Mouse (Mus musculus) hindbrain, embryonic 11.5 days (tissue): ENCODE data around the gene Mgat4b. TPM values are rescaled to one million over a fixed set of nuclear protein-coding genes. Genes with fewer than 3 reads are reported as not detected.

Experiments used
- ATAC-seq: fragments of 200-750 bp; cut with Nextera tagmentation; 2 replicates; pipeline ENCODE4 v1.8.0; 2017; ENCODE audit warnings: mild to moderate bottlenecking, moderate TSS enrichment, moderate library complexity; ENCODE audit not compliant: low FRiP score
- DNase-seq: peaks from one replicate; pipeline ENCODE4 v3.0.0-alpha.2; 2015; ENCODE audit warnings: low spot score
- H3K27ac ChIP-seq: fragments of 300-500 bp; sonication (generic); 2 replicates; pipeline ENCODE4 v1.5.1; 2014; ENCODE audit warnings: mild to moderate bottlenecking, low read depth, low read length
- H3K27me3 ChIP-seq: fragments of 300-500 bp; sonication (generic); 2 replicates; pipeline ENCODE4 v1.6.1; 2014; ENCODE audit warnings: mild to moderate bottlenecking, low read length, moderate library complexity, mixed read lengths; ENCODE audit not compliant: control insufficient read depth, insufficient read depth
- H3K36me3 ChIP-seq: fragments of 300-500 bp; sonication (generic); 2 replicates; pipeline ENCODE4 v1.6.1; 2014; ENCODE audit warnings: mild to moderate bottlenecking, low read length, moderate library complexity, mixed read lengths; ENCODE audit not compliant: control insufficient read depth, insufficient read depth
- H3K4me1 ChIP-seq: fragments of 300-500 bp; sonication (generic); replicated peaks from 2 replicates; pipeline ENCODE4 v1.6.1; 2014; ENCODE audit warnings: low read length, mixed read lengths; ENCODE audit not compliant: control insufficient read depth, insufficient read depth
- H3K4me2 ChIP-seq: fragments of 300-500 bp; sonication (generic); replicated peaks from 2 replicates; pipeline ENCODE4 v1.6.1; 2014; ENCODE audit warnings: mild to moderate bottlenecking, low read depth, low read length
- H3K4me3 ChIP-seq: fragments of 300-500 bp; sonication (generic); 2 replicates; pipeline ENCODE4 v1.5.1; 2014; ENCODE audit warnings: low read depth, low read length
- H3K9ac ChIP-seq: fragments of 300-500 bp; sonication (generic); 2 replicates; pipeline ENCODE4 v1.6.1; 2014; ENCODE audit warnings: low read depth, low read length
- H3K9me3 ChIP-seq: fragments of 300-500 bp; sonication (generic); 2 replicates; pipeline ENCODE4 v1.6.1; 2016; ENCODE audit warnings: low read length; ENCODE audit not compliant: control insufficient read depth
- WGBS: fragments of 180-500 bp; shearing (Covaris S2); extraction: QIAGEN DNeasy Blood & Tissue Kit; methylation state at CpG from one replicate; pipeline ENCODE4 v1.1.7; 2014; 5-methylcytosine and 5-hydroxymethylcytosine counted together
- polyA plus RNA-seq: library from polyadenylated mRNA; unstranded; fragments of >200 nt; fragmentation: Nextera tagmentation; extraction: Ambion mirVana; gene quantifications from 2 replicates; pipeline ENCODE4 v1.2.1, GENCODE M21; 2014

The Mgat4b gene
- polyA plus RNA-seq, 1 experiment from 2014 or later = 17.9 TPM

DNA sequence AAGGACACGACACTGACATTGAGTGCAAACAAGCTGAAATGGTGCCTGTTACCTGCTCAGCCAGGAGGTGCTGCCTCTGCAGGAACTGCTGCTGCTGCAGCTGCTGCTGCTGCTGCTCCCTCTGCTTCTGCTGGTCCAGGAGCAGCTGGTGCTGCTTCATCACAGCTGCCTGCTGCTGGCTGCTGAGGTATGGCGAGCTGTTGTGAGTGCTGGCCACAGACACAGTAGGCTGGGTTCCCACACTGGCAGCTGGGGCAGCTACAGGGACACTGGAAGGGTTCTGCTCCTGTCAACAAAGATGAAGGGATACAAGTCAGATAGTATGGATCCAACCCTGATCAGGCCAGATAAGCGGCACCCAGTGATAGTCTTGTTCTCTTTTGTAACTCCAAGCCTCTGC is 52.5 kb downstream of the Mgat4b start:
- Histone ChIP-seq H3K4me2 (no peak overlapping the region), H3K9ac (no peak overlapping the region), H3K4me1 (no peaks in the 10 kb centered on the region), H3K9me3 (no peaks in the 10 kb centered on the region), H3K27ac (no peak overlapping the region; the same call in 1 of the 2 replicates), H3K27me3 (no peaks in the 10 kb centered on the region), H3K36me3 (peaks cover 25% of the 10 kb centered on the region), H3K4me3 (no peak overlapping the region)
- ATAC-seq = no peak
- 92% methylated on average over 3 of the region's 3 CpGs for WGBS
- no peak for DNase-seq

DNA sequence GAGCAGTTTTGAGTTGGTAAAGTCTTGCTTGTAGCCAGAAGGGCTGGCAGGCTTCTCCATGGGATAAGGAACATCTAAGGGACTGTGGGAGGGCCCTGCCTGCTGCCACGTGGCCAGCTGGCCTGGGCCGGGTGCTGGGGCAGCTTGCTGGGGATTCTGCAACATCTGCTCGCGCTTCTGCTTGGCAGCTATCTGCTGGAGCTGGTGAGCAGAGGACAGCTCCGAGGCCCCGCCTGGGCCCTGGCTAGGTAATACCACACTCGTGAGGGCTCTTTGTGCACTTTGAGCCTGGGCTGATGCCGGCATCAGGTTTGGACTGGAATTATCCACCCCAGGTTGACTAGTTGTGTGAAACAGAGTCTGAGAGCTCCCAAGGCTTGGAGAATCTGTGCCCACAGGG is 55.2 kb downstream of the Mgat4b start:
- WGBS = 90% methylated on average over 8 of the region's 8 CpGs
- DNase-seq (no peak), ATAC-seq (no peak)
- no peaks in the 10 kb centered on the region for H3K27me3 ChIP-seq
- no peak overlapping the region for H3K4me3 ChIP-seq
- H3K4me2 ChIP-seq = no peak overlapping the region
- no peaks in the 10 kb centered on the region for H3K4me1 ChIP-seq
- peaks cover 25% of the 10 kb centered on the region for H3K36me3 ChIP-seq
- no peak overlapping the region for H3K9ac ChIP-seq
- no peak overlapping the region for H3K27ac ChIP-seq
- no peaks in the 10 kb centered on the region for H3K9me3 ChIP-seq

DNA sequence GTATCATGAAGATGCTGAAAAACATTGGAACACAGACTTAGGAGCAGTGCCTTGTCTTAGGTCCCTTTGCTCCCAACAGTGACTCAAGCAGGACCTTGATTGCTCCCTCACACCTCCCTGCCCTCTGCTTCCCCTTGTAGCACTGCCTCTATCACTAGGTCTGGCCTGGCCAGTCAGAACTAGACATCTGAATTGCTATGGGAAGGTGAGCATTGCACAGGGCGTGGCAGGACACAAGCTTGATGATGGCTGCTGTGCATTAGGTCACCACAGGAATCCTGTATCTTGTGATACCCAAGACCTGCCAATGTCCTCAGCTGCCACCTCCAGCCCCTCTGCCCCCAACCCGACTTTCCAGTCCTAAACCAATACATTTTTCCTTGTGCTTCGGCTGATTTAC is 56.3 kb downstream of the Mgat4b start:
- H3K9me3 ChIP-seq = no peaks in the 10 kb centered on the region
- no peaks in the 10 kb centered on the region for H3K27me3 ChIP-seq
- H3K4me3 ChIP-seq = no peak overlapping the region
- no peak for ATAC-seq
- H3K36me3 ChIP-seq = peaks cover 22% of the 10 kb centered on the region
- 94% methylated on average over 3 of the region's 3 CpGs for WGBS
- H3K9ac ChIP-seq = no peak overlapping the region
- no peak for DNase-seq
- no peaks in the 10 kb centered on the region for H3K4me1 ChIP-seq
- no peak overlapping the region for H3K4me2 ChIP-seq
- no peak overlapping the region for H3K27ac ChIP-seq

DNA sequence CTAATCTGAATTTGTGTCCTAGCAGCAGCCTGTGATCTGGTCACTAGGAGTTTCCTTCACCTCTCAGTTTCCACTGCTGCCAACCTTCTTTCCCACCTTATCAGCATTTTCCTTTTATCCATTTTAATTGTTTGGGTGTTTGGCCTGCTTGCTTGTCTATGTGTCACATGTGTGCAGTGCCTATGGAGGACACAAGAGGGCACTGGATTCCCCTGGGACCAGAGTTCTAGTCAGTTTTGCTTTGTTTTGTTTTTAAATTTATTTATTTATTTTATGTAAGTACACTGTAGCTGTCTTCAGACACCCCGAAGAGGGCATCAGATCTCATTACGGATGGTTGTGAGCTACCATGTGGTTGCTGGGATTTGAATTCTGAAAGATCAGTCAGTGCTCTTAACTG is 58.5 kb downstream of the Mgat4b start:
- Histone ChIP-seq H3K36me3 (peaks cover 17% of the 10 kb centered on the region; the same call in 1 of the 2 replicates), H3K4me2 (no peak overlapping the region), H3K27me3 (no peaks in the 10 kb centered on the region), H3K9ac (no peak overlapping the region), H3K9me3 (no peaks in the 10 kb centered on the region), H3K27ac (no peak overlapping the region), H3K4me1 (no peaks in the 10 kb centered on the region), H3K4me3 (no peak overlapping the region)
- DNase-seq (peak; percentile 35), ATAC-seq (no peak)
- 89% methylated on average over 2 of the region's 2 CpGs for WGBS

DNA sequence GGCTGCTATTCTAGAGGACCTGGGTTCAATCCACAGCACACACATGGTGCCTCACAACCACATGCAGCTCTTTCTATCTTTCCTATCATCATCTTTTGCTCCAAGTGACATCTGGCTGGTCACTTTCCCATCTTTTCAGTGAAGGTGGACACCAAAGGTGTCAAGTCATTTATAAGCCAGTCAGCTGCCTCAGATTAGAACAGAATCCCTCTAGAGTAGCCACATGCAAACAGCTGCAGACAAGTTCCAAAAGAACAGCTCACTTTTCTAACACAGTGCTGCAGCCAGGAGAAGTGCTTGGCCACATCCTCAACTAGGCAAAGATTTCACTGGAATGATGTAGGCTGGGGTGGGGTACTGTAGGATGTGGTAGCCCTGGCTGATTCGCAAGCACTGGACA is 59.2 kb downstream of the Mgat4b start:
- H3K4me1 ChIP-seq = no peaks in the 10 kb centered on the region
- H3K9ac ChIP-seq = no peak overlapping the region
- no peak overlapping the region for H3K4me2 ChIP-seq
- no peak for DNase-seq
- peaks cover 14% of the 10 kb centered on the region; the same call in 1 of the 2 replicates for H3K36me3 ChIP-seq
- no peak overlapping the region for H3K4me3 ChIP-seq
- no peak for ATAC-seq
- no peak overlapping the region for H3K27ac ChIP-seq
- no peaks in the 10 kb centered on the region for H3K27me3 ChIP-seq
- H3K9me3 ChIP-seq = no peaks in the 10 kb centered on the region
- 100% methylated on average over 1 of the region's 1 CpGs for WGBS

DNA sequence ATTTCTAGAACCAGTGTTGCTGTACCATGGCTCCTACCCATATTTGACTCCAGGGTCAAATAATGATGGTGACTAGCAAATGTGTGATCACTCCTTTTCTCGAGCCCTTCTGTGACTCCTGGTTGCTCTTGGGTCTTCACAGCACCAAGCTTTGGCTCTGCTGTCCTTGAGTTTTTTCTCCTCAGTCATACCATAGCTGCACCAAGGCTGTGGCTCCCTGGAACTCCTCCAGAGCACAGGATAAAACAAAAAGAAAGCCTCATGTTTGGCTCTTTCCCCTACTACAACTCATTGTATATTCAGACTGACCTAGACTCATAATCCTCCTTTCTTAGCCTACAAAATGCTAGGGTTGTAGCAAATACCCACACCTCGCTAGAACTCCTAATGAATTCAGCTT is 62.1 kb downstream of the Mgat4b start:
- Histone ChIP-seq H3K27ac (no peak overlapping the region), H3K36me3 (no peaks in the 10 kb centered on the region), H3K4me2 (no peak overlapping the region), H3K9me3 (no peaks in the 10 kb centered on the region), H3K4me3 (no peak overlapping the region), H3K9ac (no peak overlapping the region), H3K27me3 (no peaks in the 10 kb centered on the region), H3K4me1 (no peaks in the 10 kb centered on the region)
- ATAC-seq = no peak
- 83% methylated on average over 2 of the region's 2 CpGs for WGBS
- no peak for DNase-seq

DNA sequence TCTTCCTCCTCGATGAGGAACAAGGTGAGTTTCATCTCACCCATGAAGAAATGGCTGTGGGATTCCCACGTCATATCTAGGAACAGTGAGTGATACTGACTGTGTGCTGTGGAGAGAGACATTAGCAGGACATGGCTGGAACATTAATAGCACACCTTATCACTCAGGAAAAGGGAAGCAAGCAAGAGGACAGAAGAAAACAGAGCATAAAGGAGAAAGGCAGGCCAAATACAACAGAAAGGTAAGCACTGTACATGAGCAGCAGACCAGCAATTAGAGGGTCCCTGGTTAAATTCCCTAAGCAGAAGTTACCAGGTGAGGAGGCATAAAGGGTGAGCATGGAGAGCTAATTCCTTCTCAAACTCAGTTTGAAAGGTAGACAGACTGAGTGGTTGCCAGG is 64.4 kb downstream of the Mgat4b start:
- DNase-seq (no peak), ATAC-seq (no peak)
- no peaks in the 10 kb centered on the region for H3K4me1 ChIP-seq
- H3K27me3 ChIP-seq = no peaks in the 10 kb centered on the region
- no peak overlapping the region for H3K27ac ChIP-seq
- no peak overlapping the region for H3K4me3 ChIP-seq
- H3K9ac ChIP-seq = no peak overlapping the region
- 94% methylated on average over 2 of the region's 2 CpGs for WGBS
- no peaks in the 10 kb centered on the region for H3K36me3 ChIP-seq
- H3K4me2 ChIP-seq = no peak overlapping the region
- no peaks in the 10 kb centered on the region for H3K9me3 ChIP-seq

DNA sequence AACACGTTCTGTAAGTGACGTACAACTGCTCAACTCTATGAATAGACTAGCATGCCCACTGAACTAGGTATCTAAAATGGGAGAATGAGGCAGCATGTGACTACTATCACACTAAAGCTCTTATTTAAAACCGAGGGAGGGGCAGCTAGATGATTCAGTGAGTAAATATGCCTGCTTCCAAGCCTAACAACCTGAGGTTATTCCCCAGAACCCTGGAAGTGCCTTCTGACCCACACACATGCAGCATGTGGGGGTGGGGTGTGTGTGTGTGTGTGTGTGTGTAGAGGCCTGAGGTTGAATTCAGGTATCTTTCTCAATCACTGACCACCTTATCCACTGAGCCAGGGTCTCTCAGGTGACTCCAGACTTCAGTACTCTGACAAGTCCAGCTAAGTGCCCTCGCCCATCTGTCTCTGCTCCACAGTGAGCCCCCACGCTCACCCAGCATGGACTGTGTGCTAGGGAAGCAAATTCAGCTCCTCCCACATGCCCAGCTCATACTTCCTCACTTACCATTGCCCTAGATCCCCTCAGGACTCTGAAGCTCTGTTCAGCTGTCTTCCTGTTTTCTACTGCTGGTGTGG is 65.0 kb downstream of the Mgat4b start:
- no peak for ATAC-seq
- Histone ChIP-seq H3K36me3 (no peaks in the 10 kb centered on the region), H3K4me1 (no peaks in the 10 kb centered on the region), H3K9me3 (no peaks in the 10 kb centered on the region), H3K4me3 (no peak overlapping the region), H3K4me2 (no peak overlapping the region), H3K27ac (no peak overlapping the region), H3K9ac (no peak overlapping the region), H3K27me3 (no peaks in the 10 kb centered on the region)
- WGBS = 92% methylated on average over 5 of the region's 5 CpGs
- DNase-seq = no peak

DNA sequence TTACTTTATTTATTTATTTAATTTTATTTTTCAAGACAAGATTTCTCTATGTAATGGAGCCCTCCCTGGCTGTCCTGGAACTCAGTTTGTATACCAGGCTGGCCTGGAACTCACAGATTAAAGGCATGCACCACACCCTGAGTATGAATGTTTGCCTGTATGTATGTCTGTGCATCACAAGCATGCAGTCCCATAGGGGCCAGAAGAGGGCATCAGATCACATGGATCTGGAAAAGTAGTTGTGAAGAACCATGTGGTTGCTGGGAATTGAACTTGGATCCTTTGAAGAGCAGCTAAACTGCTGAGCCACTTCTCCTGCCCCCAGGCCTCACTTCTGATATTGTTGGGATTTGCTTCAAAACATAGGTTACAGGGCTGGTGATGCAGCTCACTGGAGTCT is 66.3 kb downstream of the Mgat4b start:
- Histone ChIP-seq H3K4me1 (no peaks in the 10 kb centered on the region), H3K9me3 (no peaks in the 10 kb centered on the region)
- ATAC-seq = no peak

More for the DNA sequence above, 66.3 kb downstream of the Mgat4b start:
- H3K36me3 ChIP-seq = no peaks in the 10 kb centered on the region
- no peak for DNase-seq
- no peak overlapping the region for H3K4me3 ChIP-seq
- H3K27ac ChIP-seq = no peak overlapping the region
- no peak overlapping the region for H3K9ac ChIP-seq
- H3K27me3 ChIP-seq = no peaks in the 10 kb centered on the region
- no peak overlapping the region for H3K4me2 ChIP-seq
